Mouse (Mus musculus): ENCODE data around the gene Hyal3.

Gene Hyal3

GRCm38 (mm10) chr9:107620954-107621353, 40.3 kb downstream of the Hyal3 start:
- DNase-seq, result no peak

DNA sequence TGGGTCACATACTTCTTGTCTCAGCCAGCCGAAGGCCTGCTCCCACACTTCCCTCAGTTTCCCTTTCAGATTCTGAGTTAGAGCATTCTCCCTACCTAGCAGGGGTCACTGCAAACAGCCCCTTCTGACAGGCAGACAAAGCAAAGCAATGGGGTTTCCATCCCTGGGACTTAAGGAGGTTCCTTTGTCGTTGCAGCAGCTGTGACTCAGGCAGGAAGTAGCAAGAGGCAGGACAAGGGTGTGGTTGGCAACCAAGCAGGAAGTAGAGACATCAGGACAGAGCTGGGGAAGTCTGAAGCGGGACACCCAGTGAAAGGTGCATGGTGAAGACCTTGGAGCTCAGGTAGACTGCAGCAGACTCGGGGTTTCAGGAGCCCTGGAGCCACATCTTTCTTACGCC, 43.9 kb downstream of the Hyal3 start:
- peak; percentile 99 for DNase-seq

- DNase-seq, result peak; percentile 92
Observed at GRCm38 (mm10) chr9:107624951-107625350, 44.3 kb downstream of the Hyal3 start.

- peak; percentile 92 for DNase-seq
Observed at GRCm38 (mm10) chr9:107625351-107626128, 44.9 kb downstream of the Hyal3 start.

DNA sequence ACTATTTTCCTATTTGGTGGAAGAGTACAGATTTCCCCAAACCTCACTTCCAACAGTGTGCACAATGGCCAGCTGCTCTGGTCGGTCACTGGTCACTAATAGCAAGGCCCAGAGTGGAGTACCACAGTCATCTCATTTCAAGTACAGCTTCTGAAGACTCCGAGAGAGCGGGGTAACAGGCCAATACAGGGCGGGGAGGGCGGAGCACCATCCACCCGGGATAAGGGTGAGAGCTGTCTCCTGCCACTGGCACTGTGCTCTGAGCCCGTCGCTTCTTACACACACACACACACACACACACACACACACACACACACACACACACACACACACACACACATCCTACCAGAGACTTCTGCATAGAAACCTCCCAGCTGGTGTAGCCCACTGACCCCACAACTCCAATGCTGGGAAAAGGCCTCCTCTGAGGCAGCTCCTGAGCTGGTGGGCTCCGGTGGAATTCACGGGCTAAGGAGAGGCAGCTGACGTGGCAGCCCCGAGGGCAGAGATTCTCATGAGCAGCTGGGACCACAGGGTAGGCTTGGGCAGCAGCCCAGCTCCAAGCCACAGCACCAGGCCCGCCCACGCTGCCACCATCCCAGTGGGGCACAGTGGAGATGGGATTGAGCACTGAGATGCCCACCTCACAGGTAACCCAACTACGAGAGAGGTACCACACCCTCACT, 45.7 kb downstream of the Hyal3 start:
- DNase-seq, result peak; percentile 95

- peak; percentile 98 for DNase-seq
Observed at GRCm38 (mm10) chr9:107626844-107627277, 46.2 kb downstream of the Hyal3 start.

DNA sequence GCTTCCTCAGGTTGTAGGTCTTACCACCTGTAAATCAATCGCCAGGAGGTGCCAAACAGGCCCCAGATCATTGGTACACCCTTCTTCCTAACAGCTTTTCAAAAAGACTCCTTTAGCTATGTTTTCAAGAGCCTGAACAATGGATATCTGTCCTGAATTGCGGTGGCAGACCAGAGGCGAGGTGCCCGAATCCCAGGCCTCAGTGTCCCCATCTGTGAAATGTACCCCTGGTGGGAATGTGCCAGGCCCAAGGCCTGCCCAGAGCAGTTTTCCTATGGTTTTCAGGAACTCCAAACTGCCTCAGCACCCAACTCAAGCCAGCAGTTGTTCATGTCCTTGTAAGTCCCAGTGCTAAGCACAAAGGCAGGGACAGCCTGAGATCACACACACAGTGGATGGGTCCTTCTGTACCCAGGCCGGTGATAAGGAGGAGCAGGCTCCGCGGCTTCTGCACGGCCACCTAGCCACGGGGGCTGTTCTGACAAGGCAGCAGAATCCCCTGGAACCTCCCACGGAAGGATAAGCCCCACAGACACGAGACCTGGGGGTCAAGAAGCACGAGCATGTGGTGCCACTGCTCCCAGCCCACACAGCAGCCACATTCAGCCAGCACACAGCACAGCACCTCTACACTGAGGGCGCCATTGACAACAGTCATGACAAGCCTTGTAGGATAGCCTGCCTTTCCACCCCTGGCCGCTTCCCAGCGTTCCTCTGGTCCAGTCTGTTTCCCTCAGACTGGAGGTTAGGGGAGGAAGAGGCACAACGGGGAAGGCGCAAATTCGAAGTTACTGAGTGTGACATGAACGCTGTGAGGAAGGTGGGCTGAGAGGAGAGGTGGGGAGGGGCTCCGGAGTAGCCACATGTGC, 47.0 kb downstream of the Hyal3 start:
- peak; percentile 96 for DNase-seq

DNA sequence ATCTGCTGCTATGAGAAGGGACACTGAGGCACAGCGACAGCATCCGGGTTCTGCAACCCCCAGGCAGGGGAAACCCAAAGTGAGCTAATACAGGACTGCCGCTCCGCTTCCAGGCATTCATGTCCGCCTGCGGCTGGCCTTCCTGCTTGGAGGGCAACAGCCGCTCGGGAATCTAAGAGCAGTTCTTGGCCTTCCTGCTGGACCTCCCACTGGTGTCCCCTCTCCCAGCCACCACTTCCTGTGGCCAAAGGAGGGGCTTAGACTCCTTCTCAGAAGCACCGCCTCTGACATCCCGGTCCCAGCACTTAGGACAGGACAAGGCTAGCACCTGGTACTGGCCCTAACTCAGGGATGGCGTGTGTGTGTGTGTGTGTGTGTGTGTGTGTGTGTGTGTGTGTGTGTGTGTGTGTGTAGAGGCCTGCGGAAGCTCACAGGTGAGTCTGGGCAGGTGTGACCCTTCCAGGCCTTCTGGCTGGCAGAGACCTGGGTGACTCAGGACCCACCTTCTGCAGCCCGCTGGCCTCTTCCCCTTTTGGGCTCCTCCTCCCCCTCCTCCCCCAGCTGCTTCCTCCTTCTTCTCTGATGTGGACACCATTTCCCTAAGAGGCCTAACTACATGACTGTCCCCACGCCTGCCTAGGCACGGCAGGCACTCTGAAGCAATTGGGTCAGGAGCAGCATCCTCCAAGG, 48.2 kb downstream of the Hyal3 start:
- peak; percentile 99 for DNase-seq

- DNase-seq, result no peak
Observed at GRCm38 (mm10) chr9:107629411-107629730, 48.8 kb downstream of the Hyal3 start.

DNA sequence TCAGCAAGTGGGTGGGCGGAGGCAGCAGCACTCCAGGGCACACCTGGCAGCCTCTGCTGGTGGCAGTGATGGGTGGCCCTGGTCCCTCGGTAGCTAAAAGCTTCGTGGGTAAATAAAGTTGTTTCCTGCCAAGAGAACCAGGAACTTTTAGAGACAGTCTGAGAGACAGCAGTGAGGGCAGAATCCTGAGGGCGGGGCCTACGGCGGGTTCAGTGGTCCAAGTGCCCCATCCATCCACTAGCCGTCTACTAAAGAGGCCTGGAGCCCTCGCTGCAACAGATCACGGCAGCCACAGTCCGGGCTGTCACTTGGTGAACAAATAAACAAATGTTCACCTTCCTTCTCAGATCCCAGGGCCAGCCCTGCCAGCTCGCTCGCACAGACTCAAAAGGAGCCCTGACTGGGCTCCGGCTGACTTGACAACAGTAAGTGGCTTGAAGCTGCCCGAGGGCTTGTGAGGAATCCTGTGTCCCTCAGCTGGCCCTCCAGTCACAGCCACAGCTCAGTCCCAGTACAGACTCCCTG, 49.3 kb downstream of the Hyal3 start:
- DNase-seq, result peak; percentile 94

DNA sequence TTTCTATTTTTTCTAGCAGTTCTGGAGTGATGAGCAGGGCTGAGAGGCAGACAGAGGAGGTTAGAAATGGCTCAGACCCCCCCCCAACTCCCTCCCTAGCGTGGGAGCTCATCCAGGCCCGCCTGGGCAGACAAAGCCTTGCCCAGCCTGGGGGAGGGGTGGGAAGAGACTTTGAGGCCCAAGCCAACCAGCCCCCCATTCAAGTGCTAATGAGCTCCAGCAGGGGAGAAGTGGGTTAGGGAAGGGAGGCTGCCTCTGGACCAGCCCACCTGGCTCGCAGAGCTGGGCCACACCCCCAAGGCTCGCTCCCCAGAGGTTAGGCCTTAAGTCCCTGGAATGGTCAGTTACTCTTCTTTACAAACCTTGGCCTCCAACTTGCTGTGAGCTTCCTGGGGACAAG, 50.0 kb downstream of the Hyal3 start:
- DNase-seq, result peak; percentile 96

DNA sequence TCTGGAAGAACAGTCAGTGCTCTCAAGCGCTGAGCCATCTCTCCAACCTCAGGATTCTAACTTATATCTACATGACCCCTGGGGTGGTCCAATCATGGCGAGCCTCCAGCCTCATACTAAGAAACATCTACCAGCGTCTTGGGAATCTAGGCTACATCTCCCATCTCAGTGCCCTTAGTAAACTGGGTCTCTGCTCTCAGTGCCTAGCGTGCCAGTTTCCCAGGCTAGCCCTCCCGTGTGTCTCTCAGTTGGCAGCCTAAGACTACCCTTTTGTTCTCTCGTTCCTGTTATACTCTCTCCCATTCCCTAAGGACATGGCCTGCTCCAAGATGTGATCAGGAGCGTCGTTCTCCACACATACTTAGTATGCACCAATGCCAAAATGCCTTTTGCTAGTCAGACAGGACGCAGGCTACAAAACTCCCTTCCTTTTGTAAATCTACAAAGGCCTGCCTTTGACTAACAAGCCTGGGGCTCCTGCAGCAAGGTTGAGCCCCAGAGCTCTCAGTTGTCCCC, 50.8 kb downstream of the Hyal3 start:
- DNase-seq, result peak; percentile 92

- peak; percentile 95 for DNase-seq
Observed at GRCm38 (mm10) chr9:107631861-107632260, 51.2 kb downstream of the Hyal3 start.

GRCm38 (mm10) chr9:107632478-107632877, 51.9 kb downstream of the Hyal3 start:
- peak; percentile 98 for DNase-seq

DNA sequence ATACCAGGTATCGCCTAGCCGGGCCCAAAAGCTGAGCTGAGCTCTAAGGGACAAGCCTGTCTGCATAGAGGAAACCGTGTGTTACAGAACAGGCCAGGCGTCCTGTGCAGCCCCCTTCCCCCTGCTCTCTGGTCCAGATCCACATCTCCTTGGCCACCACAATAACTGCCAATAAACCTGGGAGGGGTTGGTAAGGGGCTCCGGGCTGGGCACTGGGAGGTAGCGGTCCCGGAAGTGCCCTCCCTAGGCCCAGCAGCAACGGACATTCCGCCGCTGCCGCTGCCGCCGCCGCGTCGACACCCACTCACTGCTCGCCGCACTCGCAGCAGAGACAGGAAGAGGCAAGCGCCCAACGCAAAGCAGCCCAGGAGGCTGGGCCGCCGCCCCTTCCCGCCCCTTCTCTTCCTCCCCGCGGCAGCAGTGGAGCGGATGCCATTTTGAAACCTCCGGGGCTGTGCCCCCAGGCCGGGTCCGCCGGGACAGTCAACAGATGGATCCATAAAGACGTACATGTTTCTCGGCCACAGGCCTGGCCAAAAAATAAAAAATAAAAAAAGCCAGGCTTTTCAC, 52.6 kb downstream of the Hyal3 start:
- peak; percentile 99 for DNase-seq

- DNase-seq, result peak; percentile 97
Observed at GRCm38 (mm10) chr9:107633661-107634405, 53.2 kb downstream of the Hyal3 start.

DNA sequence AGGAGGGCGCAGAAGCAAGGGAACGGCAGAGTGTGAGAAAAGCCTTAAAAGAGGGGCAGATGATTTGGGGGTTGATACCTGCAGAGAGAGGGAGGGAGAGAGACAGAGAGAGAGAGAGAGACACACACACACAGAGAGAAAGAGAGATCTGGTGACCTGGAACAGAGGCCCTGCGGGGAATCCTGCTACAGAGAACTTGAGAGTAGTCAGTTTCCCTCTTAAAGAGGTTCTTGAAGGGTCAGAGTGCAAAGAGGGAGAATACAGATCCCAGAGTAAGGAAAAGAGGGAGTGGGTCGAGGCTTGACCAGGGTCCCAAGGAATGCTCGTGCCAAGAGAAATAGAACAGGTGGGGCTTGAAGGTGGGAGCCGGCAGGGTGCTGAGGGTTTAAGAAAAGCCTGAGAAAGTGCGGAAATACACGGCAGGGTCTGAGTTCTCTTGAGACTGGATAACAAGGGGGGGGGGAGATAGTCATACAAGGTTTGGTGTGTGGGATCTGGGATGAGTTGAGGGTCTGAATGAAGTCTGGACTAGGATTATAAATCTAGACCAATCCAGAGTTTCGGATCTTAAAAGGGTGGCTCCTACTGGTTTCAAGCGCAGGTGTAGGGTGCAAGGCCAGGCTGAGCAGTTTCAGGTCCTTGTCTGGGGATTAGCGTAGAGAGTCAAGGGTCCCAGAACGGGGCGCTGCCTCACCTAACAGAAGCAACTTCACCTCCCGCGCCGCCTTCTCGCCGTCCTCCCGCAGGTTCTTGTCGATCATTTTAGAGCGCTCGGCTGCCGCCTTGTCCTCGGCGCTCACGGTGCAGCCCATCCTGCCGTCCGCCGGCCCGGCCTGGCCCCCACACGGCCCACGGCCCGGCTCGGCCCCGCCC, 54.0 kb downstream of the Hyal3 start:
- peak; percentile 91 for DNase-seq

- DNase-seq, result peak; percentile 100
Observed at GRCm38 (mm10) chr9:107635279-107636028, 54.8 kb downstream of the Hyal3 start, which contains the start of gene Gnai2. TSS of gene Gnai2 (minus strand) at chr9:107635367.

Measured in heart, adult 11 months (tissue).